Mouse (Mus musculus) brain, adult 2 months (tissue): ENCODE data around the gene Socs7.

Source experiments
- DNase-seq: peaks from one replicate; pipeline ENCODE4 v3.0.0; 2011; ENCODE audit warnings: low read depth, low spot score

Gene Socs7

DNA sequence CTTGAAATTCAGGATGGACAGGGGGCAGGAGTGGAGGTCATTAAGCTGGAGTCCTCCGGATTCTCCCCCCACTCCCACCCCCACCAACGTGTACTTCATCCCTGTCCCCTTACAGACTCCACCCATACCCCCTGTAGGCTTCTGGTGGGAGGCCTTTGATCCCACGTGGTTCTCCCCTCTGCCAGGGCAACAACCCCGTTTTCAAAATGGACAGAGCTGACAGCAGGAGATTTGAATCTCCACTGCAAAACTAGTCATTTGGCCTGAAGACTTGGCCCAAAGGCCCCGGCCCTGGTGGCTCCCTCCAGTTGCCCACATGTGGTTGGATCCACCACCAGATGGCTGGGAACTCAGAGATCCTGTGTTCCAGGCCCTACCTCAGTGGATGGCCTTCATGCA, 54.3 kb downstream of the Socs7 start:
- DNase-seq: peak; percentile 74

DNA sequence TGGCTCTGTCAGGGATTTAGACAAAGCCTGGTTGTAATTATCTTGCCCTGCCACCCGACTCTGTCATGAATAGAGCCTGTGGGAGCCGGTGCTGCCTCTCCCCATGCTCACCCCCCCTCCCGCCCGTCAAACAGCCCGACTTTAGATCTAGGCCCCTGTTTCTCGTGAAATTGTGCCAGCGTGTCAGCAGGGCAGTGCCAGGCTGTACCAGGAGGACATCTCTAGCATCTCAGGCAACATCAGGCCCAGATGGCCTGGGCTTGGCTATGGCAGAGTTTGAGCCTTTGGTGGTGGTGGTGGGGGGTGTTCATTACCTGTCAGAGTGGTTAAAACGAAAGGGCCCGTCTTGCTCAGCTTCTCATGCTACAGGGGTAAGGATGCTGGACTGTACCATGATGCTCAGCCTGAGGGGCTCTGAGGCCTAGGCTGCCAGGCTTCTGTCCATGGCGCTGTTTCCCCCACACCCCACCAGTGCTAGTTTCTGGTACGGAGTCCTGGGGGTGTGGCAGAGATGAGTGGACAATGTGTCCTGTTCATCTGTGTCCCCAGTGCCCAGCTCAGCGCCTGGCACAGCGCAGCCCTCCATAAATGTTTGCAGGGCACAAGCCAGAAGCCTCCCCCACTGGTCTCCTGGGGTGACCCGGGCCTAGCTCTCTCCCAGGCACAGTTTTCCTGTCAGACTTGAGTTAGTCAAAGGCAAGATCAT, 56.6 kb downstream of the Socs7 start:
- DNase-seq: peak; percentile 95

DNA sequence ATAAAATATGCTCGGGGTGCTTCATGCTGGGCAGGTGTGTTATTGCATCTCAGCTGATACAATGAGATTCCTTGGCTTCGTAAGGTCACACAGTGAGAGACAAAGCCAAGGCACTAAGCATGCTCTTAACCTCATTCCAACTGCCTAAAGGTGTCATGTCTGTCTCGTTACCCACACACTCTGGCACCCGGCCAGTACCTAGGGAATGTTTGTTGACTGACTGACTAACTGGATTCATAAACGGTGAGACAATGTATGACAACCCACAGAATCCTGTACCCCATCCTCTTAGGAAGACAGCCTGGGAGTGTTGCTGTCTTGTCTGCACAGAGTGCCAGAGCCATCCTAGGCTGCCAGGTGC, 57.2 kb downstream of the Socs7 start:
- peak; percentile 42 for DNase-seq

DNA sequence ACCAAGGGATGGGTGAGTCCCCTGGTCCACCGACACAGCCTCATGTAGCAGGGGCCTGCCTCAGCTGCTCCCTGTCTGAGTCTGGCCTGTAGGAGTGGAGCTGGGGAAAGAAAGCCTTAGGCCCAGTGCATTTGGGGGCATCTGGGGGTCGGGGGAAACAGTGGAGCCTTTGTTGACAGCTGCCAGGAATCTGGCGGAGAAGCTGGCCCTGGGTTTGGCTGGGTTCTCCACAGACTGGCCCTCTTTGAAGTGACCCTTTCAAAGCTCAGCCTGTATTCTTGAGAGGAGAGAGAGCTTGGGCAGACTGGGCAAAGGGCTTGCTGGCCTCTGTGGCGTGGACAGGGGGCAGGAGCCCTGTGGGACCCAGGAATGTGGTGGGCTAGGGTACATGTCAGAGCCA, 60.2 kb downstream of the Socs7 start:
- DNase-seq: peak; percentile 88

DNA sequence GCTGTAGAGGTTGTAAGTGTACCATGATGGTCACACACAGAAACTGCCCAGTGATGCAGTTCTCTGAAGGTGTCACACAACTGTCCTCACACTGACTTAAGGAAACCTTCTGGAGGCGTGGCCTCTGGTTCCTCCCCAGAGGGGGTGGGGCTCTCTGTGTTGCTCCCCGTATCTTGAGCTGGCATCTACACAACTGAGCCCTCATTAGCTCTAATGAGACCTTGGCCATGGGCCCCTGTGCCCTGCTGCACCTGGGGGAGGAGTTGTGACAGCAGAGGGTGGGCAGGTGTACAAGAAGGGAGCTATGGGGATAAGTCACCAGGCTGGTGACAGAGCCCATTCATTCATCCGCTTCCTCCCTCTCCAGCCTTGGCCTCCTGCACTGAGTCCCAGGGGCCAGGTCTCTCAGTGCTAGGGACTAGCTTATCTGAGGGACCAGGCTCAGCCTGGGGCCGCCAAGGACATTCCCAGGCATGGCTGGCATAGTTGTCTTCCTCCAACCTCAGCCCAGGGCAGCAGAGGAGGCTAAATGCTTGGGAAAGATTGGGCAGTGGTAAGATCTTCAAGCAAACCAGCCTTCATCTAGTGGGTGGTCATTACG, 61.8 kb downstream of the Socs7 start:
- peak; percentile 36 for DNase-seq

DNA sequence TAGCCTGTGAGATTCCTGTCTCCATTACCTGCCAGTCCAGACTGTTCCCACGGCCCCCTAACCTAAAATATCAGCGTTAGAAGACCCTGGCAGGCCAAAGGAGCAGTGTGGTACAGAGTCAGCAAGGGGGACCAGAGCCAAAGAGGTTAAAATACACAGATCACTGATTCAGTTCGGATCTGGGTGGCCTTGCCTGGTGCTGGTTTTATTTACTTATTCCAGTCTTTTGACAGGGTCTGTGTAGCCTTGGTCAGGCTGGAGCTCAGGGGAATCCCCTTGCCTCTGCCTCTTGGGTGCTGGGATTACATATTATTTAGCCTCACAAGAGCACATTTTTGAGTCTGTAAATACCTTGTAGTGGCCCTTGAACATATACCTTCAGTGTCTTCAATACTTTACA, 62.5 kb downstream of the Socs7 start:
- DNase-seq: no peak

DNA sequence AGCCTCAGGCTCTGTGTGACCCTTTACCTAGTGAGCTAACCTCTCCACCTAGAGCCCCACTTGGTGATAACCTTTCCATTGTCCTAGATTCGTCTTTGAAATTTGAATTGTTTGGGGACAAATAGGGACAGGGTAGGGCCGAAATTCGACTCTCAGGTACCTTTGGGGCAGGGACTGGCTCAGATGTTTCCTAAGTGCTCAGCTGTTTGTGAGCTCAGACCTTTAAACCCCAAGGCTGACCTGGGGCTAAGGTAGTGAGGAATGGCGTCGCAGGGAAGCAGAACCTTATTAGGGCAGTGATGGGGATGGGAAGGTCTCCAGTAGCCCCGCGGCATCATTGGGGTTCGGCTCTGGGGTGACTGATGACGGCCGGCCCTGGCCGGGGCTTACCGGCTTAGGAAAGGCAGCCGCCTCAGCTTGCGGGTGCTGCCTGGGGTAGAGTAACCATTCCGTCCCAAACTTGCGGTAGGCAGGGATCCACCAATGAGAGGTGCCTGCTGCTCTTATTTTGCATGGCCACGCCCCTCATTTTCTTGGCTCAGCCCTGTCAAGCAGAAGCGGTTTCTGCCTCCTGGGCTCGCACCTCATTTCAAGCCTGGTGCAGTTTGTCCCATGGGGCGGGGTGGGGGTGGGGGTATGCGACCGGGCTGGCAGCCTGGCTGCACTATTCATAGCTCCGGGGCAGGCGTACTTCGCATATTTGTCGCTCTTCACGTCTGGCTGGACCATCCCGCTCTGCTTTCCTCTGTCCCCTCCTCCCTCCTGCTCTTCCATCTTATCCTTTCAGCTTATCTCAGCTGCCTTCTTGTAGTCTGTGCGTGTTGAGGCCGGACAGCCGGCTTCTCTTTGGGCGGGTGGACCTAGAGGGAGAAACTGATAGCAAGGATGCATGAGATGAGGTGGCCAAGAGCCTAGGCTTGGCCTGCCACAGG, 65.7 kb downstream of the Socs7 start:
- peak; percentile 95 for DNase-seq

DNA sequence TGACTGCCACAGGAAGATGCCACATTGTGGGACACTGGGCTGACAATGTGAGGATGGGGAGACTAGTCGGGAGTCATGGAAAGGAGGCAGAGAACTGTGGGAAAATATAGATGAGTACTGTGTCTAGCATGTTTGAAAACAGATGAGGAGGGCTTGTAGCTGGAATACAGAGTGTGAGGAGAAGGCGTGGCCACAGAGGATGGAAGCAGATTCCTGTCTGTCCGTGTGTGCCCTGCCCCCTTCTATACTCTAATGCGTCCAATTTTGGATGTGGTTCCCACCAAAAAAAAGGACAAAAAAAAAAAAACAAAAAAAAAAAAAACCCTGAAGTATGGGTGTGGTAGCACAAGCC, 66.4 kb downstream of the Socs7 start:
- DNase-seq: no peak

DNA sequence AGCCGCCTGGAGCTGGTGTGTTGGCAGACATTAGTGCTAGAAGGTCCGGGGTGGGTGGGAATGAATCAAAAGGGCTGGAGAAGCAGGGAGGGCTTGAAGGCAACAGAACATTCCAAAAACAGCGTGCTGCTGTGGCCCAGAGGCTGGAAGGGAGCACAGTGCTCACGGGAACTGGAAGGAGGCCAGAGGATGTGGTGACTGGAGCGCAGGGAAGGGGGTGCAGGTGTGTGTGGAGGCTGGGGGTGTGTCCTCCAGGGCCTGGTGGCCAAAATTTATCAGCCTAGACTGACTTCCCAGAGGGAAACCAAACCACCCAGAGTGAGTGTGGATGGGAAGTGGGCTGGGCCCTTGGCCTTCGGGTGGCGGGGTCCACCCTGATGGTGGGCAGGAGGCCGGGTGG, 67.3 kb downstream of the Socs7 start:
- DNase-seq: peak; percentile 32

DNA sequence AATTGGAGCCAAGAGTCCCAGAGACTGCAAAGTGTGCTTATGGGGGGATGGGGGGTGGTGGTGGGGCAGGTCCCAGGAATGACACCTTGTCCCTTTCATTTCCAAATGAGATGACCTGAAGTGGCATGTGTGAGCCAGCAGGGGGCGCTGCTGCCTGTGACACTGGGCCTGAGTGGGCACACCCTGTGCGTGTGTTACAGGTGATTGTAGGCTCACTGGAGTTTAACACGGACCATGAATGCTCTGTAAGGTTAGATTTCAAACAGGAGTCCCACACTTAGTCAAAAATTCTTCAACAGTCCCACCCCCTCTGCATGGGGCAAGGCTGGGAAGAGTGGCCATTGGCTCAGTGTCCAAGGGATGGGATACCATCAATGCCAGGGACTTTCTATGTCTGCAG, 69.7 kb downstream of the Socs7 start:
- DNase-seq: peak; percentile 72

DNA sequence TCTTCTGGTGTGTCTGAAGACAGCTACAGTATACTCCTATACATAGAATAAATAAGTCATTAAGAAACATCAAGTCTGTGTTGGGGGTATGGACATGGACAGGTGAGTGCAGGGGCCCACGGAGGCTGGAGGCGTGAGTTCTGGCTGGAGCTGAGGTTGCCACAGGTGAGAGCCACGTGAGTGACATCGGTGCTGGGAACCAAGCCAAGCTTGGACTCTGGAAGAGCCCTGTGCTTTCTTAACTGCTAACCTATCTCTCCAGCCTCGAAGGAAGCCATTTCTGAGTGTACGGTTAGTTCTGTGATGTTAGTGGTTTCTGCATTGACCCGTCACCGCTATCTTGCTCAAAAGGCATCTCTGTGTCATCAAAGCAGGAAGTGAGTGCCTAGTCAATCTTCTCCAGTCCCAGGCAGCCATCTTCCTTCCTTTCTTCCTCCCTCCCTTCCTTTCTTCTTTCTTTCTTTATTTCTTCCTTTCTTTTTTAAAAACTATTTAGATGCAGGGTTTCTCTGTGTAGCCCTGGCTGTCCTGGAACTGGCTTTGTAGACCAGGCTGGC, 70.7 kb downstream of the Socs7 start:
- no peak for DNase-seq

DNA sequence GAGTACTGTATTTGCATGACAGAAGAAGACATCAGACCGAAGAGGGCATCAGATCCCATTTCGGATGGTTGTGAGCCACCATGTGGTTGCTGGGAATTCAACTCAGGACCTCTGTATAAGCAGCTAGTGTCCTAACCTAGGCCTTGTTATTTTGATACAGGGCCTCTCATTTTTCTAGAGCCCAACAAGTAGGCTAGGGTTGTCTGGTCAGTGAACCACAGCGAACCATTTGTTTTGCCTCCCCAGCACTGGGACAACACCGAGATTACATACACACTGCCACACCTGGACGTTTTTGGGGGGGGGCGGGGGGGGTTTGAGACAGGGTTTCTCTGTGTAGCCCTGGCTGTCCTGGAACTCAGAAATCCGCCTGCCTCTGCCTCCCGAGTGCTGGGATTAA, 71.8 kb downstream of the Socs7 start:
- no peak for DNase-seq

DNA sequence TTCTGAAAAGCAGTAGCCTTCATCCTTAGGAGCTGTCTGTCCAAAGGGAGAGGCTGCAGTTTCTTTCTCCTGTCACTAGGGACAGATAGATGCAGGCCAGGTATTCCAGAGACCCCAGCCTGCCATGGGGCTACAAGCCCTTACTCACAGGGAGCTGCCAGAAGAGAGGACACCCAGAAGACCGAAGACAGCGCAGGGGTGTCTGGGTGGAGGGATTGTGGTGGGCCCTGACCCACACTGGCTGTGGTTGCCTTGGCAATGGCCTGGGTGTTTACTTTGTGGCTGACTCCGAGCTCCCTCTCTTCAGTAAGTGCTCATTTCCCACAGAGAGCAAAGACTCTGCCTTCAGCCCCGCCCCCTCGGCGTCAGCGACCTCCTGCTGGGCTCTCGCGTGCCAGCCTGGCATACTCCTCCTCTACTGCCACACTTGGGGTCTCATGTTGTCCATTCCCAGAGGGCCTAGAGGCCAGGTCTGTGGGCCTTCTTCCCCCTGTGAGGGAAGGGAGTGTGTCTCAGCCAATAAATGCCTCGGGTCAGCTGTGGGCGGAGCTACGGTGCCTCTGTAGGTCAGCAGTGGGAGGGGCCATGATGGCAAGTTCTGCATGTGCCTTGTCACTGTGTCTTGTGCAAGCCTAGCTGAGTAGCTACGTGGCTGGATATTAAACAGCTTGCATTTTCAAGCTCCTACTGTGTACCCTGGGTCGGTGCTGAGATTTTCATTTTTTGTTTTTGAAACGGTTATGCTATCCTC, 72.5 kb downstream of the Socs7 start:
- peak; percentile 78 for DNase-seq

DNA sequence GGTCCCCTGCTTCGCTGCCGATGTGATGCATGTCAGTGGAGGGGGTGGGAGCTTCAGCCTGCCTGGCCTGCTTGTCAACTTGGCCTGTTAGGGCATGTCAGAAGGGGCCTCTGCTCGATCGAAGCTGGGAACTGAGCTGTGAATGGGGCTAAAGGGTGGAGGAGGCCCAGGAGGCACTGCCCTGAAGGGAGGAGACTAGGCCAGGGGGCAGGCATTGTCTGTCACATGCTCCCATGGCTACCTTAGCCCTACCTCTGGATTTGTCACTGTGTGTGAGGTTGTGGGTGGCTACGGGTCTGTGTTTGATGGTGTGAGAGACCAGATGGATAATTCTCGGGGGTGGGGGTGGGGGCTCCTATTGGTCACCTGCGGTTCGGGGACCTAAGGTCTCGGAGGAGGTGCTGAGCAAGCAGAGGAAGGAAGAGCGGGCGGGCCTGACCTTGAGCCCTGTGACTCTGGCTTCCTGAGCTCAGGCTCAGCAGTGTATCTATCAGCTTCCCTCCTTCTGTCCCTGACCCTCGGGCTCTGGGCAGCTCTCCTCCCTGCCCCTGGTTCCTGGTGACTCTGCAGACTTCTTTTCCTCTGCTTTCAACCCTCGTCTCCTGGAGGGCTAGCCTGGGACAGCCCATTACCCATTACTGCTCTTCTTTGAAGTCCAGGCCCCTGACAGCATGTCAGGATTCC, 73.6 kb downstream of the Socs7 start:
- no peak for DNase-seq

DNA sequence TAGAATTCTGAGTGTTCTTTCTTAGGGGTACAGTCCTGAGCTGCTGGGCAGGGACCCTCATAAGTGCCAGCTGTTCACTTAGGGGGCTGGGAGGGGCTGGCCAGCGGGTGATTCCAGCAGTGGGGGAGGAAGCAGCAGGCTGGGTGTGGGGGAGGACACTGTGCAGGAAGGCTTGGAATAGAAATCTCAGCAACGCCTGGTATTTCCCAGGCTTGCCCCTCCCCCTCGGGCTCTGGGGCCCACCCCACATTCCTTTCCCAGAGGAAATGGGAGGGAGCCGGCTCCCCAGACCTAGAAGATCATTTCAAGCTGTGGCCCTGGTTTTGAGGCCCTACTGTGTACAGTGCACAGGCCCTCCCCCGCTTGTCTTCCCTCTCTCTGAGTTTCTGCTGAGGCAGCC, 75.4 kb downstream of the Socs7 start:
- peak; percentile 45 for DNase-seq

DNA sequence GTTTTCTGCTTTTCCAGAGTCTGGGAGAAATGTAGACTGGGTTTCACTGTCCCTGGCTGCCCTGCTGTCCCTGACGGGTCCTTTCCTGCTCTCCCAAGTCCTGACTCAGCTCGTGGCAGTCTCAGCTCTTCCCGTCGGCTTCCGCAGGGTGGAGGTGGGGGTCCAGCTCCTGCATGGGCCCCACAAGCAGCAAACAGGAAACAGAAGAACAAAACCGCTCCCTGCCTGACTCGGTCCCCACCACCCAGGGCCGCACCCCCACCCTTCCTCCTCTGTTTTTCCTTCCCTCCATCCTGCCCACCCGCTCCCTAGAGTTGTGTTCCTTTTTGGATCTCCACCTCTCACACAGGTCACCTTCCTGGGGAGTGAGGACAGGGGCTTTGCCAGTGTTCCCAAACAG, 76.5 kb downstream of the Socs7 start:
- no peak for DNase-seq

DNA sequence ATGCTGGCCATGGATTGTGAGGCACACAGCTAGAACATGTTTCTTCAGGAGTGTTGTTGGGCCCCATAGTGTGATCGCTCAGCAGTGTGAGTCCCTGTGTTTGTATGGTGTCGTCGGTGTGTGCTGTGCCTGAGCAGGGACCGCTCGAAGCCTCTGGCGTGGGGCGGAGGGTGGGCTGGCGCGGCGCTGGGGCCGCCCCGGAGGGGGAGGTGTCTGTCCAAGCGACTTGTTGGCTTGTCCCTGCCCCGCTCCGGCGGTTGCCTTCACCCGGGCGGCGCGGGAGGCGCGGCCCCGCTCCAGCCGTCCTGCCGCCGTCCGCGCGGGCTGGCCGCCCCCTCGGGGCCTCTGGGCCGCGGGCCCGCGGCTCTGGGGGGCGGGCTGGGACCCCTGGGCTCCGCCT, 77.6 kb downstream of the Socs7 start:
- DNase-seq: no peak

DNA sequence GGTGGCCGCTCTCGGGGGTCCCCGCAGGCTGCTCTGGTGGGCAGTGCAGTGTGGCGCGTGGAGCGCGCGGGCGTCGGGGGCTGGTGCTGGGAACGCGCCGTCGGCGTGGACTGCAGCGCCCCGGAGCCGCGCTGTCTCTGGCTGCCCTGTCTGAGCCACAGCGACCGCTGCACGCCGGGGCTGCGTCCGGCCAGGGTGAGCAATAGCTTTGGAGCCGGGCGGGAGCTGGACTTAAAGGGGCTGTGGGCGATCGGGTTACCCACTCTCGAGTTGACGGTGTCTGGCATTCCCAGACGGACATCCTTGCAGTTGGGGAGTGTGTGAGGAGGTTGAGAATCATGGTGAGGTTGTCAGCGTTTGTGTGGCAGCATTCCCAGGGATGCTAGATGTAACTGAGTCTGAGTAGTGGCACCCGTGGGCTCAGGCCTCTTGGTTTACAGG, 78.1 kb downstream of the Socs7 start:
- DNase-seq: peak; percentile 48

DNA sequence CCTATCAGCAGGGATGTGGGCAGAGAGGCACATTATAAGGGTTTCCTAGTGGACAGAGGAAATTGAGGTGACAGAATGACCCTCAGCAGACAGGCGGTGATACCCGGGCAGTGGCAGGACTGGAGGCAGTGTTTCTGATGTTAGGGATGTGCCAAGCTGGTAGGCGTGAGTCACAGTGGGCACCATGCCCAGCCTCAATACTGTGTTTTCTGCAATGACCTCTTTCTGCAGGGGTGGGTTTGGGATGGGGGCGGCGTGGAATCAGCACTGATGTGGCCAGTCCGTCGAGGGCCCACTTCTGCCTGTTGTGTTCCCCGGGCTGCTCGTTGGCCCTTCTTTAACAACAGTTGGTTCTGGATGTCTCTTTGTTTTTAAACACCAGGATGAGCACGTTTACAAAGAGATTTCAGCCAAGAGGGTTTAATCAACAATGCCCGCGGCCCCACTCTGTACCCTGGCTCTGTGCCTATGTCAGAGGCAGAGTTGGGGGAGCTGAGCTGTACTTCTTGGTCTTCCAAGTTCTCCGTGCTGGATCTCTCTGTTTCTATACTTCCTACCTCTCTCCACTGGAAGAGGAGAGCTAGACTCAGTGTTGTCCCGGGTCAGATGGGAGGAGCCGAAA, 78.8 kb downstream of the Socs7 start:
- DNase-seq: peak; percentile 86

DNA sequence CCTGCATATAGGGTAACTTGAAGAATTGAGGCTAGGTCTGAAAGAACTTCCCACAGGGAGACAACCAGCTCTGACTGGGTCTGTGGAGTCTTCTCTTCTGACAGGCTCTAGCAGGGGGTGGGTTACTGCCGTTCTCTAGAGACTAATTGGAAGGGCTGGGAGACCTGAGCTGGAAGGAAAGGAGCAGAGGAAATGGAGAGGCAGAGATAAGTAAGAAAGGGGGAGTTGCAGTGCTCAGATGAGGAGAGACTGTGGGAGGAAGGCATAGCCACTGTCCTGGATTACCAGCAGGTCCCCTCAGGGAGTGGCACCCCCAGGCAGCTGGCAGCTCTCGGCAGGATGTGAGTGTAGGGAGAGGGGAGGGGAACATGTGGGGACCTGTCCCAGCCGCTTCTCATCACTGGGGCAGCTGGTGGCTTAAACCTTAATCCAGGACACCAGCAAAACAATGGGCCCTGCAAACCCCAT, 79.3 kb downstream of the Socs7 start:
- DNase-seq: no peak
